18 mouse cellular contexts compared by ENCODE assay signal in genomic region chr17:6772490-6772773, GRCm38 (mm10). TPM values are rescaled to one million over a fixed set of nuclear protein-coding genes. Genes with fewer than 3 reads are reported as not detected.
DNase-seq lines count a peak whose midpoint lies in the region; ATAC-seq and TF ChIP-seq lines count a peak whose summit lies in the region.
"Had no signal": no experiment of that assay in that cellular context is flagged by ENCODE, and none has a peak within 500 bp of the region (broad histone marks: within the 10 kb centered on the region; RNA-seq: fewer than 3 reads in every experiment).

No protein-coding gene starts in this region.

- intact Hi-C loops in heart, postnatal 25 days (cut with DNase I), result no loop called here

- DNase-seq in heart, postnatal 0 days (ENCODE audit: low spot score), result no peak
- DNase-seq in heart, postnatal 25 days (ENCODE audit: low spot score), result no peak
- DNase-seq in liver, embryonic 13.5 days, result no peak
- DNase-seq in liver, postnatal 0 days, result no peak
- DNase-seq in hindbrain, embryonic 10.5 days (ENCODE audit: low spot score), result no peak
- DNase-seq: adrenal gland, postnatal 36 days; cerebellum, adult 2 months; gastrocnemius, postnatal 14 days; retina, postnatal 1 day; right cerebral cortex, postnatal 4 days had no signal

- H3K27me3 ChIP-seq in heart, postnatal 0 days (ENCODE audit: control insufficient read depth, insufficient read depth, low read length), result no peaks in the 10 kb centered on the region
- no peaks in the 10 kb centered on the region for H3K27me3 ChIP-seq in liver, embryonic 13.5 days
- no peaks in the 10 kb centered on the region for H3K27me3 ChIP-seq in liver, postnatal 0 days (ENCODE audit: insufficient read depth, low read length)
- no peaks in the 10 kb centered on the region for H3K27me3 ChIP-seq in embryonic facial prominence, embryonic 13.5 days
- no peaks in the 10 kb centered on the region for H3K27me3 ChIP-seq in stomach, embryonic 14.5 days (ENCODE audit: control insufficient read depth, insufficient read depth, low read length)
- no peaks in the 10 kb centered on the region for H3K27me3 ChIP-seq in hindbrain, embryonic 10.5 days (ENCODE audit: insufficient read depth, poor library complexity, severe bottlenecking)
- H3K27me3 ChIP-seq: forebrain, embryonic 12.5 days; limb, embryonic 12.5 days; megakaryocyte, embryonic 14.5 days; midbrain, embryonic 15.5 days had no signal

- H3K36me3 ChIP-seq in heart, postnatal 0 days (replicated peaks; ENCODE audit: control insufficient read depth, insufficient read depth, low read length), result no peaks in the 10 kb centered on the region
- peaks cover 23% of the 10 kb centered on the region for H3K36me3 ChIP-seq in liver, embryonic 13.5 days
- H3K36me3 ChIP-seq in liver, postnatal 0 days (replicated peaks; ENCODE audit: insufficient read depth, low read length), result no peaks in the 10 kb centered on the region
- no peaks in the 10 kb centered on the region for H3K36me3 ChIP-seq in embryonic facial prominence, embryonic 13.5 days
- no peaks in the 10 kb centered on the region for H3K36me3 ChIP-seq in stomach, embryonic 14.5 days (ENCODE audit: control insufficient read depth, insufficient read depth, low read length)
- no peaks in the 10 kb centered on the region for H3K36me3 ChIP-seq in hindbrain, embryonic 10.5 days
- H3K36me3 ChIP-seq: forebrain, embryonic 12.5 days; limb, embryonic 12.5 days; midbrain, embryonic 15.5 days had no signal

- WGBS in heart, postnatal 0 days, result 78% methylated on average over 5 of the region's 5 CpGs
- WGBS in liver, embryonic 13.5 days (ENCODE audit: insufficient replicate concordance), result 79% methylated on average over 5 of the region's 5 CpGs
- WGBS in liver, postnatal 0 days (ENCODE audit: insufficient replicate concordance), result 80% methylated on average over 5 of the region's 5 CpGs
- WGBS in embryonic facial prominence, embryonic 13.5 days, result 67% methylated on average over 5 of the region's 5 CpGs
- WGBS in stomach, embryonic 14.5 days, result 54% methylated on average over 5 of the region's 5 CpGs
- 74% methylated on average over 5 of the region's 5 CpGs for WGBS in hindbrain, embryonic 10.5 days

- no peak for TF ChIP-seq CTCF in heart, postnatal 0 days (IDR thresholded peaks at IDR 0.05; ENCODE audit: low read depth)
- TF ChIP-seq CTCF in liver, postnatal 0 days (IDR thresholded peaks at IDR 0.05; ENCODE audit: low read depth), result no peak

- no peak overlapping the region for H3K9ac ChIP-seq in heart, postnatal 0 days (replicated peaks; ENCODE audit: low read depth, low read length)
- no peak overlapping the region for H3K9ac ChIP-seq in liver, embryonic 13.5 days
- no peak overlapping the region for H3K9ac ChIP-seq in liver, postnatal 0 days (replicated peaks)
- H3K9ac ChIP-seq in embryonic facial prominence, embryonic 13.5 days, result no peak overlapping the region
- no peak overlapping the region for H3K9ac ChIP-seq in stomach, embryonic 14.5 days (replicated peaks; ENCODE audit: low read depth, low read length)
- H3K9ac ChIP-seq: forebrain, embryonic 12.5 days; hindbrain, embryonic 14.5 days; limb, embryonic 12.5 days; midbrain, embryonic 15.5 days had no signal

- H3K9me3 ChIP-seq in heart, postnatal 0 days (replicated peaks; ENCODE audit: control insufficient read depth, low read length), result no peaks in the 10 kb centered on the region
- H3K9me3 ChIP-seq in liver, embryonic 13.5 days (replicated peaks), result no peaks in the 10 kb centered on the region
- no peaks in the 10 kb centered on the region for H3K9me3 ChIP-seq in liver, postnatal 0 days (ENCODE audit: low read length)
- H3K9me3 ChIP-seq in embryonic facial prominence, embryonic 13.5 days, result no peaks in the 10 kb centered on the region
- H3K9me3 ChIP-seq in stomach, embryonic 14.5 days (ENCODE audit: control insufficient read depth, low read depth, low read length), result no peaks in the 10 kb centered on the region
- H3K9me3 ChIP-seq in hindbrain, embryonic 10.5 days, result no peaks in the 10 kb centered on the region
- H3K9me3 ChIP-seq: forebrain, embryonic 12.5 days; G1E; limb, embryonic 12.5 days; megakaryocyte, embryonic 14.5 days; midbrain, embryonic 15.5 days had no signal

- no peak overlapping the region for H3K4me2 ChIP-seq in heart, postnatal 0 days (ENCODE audit: low read depth, low read length)
- no peak overlapping the region for H3K4me2 ChIP-seq in liver, embryonic 13.5 days
- no peak overlapping the region for H3K4me2 ChIP-seq in liver, postnatal 0 days (ENCODE audit: low read depth, low read length)
- no peak overlapping the region for H3K4me2 ChIP-seq in embryonic facial prominence, embryonic 13.5 days
- H3K4me2 ChIP-seq in stomach, embryonic 14.5 days (replicated peaks; ENCODE audit: low read depth, low read length), result no peak overlapping the region
- H3K4me2 ChIP-seq: forebrain, embryonic 12.5 days; hindbrain, embryonic 14.5 days; limb, embryonic 12.5 days; midbrain, embryonic 15.5 days had no signal

- H3K27ac ChIP-seq in heart, postnatal 0 days (ENCODE audit: low read depth), result peak overlapping the region; percentile 63
- H3K27ac ChIP-seq in liver, embryonic 13.5 days, result 0 out of 2 replicates have a peak overlapping the region, but pooled peaks have one; percentile 16
- H3K27ac ChIP-seq in liver, postnatal 0 days (ENCODE audit: low read depth), result no peak overlapping the region
- H3K27ac ChIP-seq in embryonic facial prominence, embryonic 13.5 days, result peak overlapping the region; percentile 23; the same call in 1 of the 2 replicates
- peak overlapping the region; percentile 48; the same call in 1 of the 2 replicates for H3K27ac ChIP-seq in stomach, embryonic 14.5 days (ENCODE audit: low read length)
- no peak overlapping the region for H3K27ac ChIP-seq in hindbrain, embryonic 10.5 days
- H3K27ac ChIP-seq: forebrain, embryonic 12.5 days; hindbrain, embryonic 14.5 days; midbrain, embryonic 15.5 days had no signal

- no peak for ATAC-seq in heart, postnatal 0 days (ENCODE audit: insufficient read depth, low read depth)
- ATAC-seq in liver, embryonic 13.5 days (ENCODE audit: low read depth), result no peak
- no peak for ATAC-seq in liver, postnatal 0 days
- no peak for ATAC-seq in embryonic facial prominence, embryonic 13.5 days (ENCODE audit: insufficient number of reproducible peaks, insufficient read depth, low FRiP score, low TSS enrichment, low read depth)
- 0 out of 2 replicates have a peak, but pooled peaks have one; percentile 29 for ATAC-seq in stomach, embryonic 14.5 days (ENCODE audit: insufficient number of reproducible peaks, insufficient read depth, low FRiP score, low read depth)
- ATAC-seq: midbrain, embryonic 15.5 days had no signal

- H3K4me1 ChIP-seq in heart, postnatal 0 days (ENCODE audit: control insufficient read depth, insufficient read depth), result peaks cover 55% of the 10 kb centered on the region
- peaks cover 78% of the 10 kb centered on the region for H3K4me1 ChIP-seq in liver, embryonic 13.5 days (replicated peaks)
- H3K4me1 ChIP-seq in liver, postnatal 0 days (ENCODE audit: insufficient read depth), result peaks cover 15% of the 10 kb centered on the region
- H3K4me1 ChIP-seq in embryonic facial prominence, embryonic 13.5 days, result peaks cover 10% of the 10 kb centered on the region
- peaks cover 23% of the 10 kb centered on the region for H3K4me1 ChIP-seq in stomach, embryonic 14.5 days (ENCODE audit: control insufficient read depth, insufficient read depth, low read length)
- peaks cover 66% of the 10 kb centered on the region for H3K4me1 ChIP-seq in hindbrain, embryonic 10.5 days (replicated peaks)
- H3K4me1 ChIP-seq: midbrain, embryonic 15.5 days had no signal

- no peak overlapping the region for H3K4me3 ChIP-seq in heart, postnatal 0 days (ENCODE audit: low read depth, low read length)
- H3K4me3 ChIP-seq in liver, embryonic 13.5 days (replicated peaks), result no peak overlapping the region
- H3K4me3 ChIP-seq in liver, postnatal 0 days (ENCODE audit: low read depth, low read length), result no peak overlapping the region
- H3K4me3 ChIP-seq in embryonic facial prominence, embryonic 13.5 days, result no peak overlapping the region
- no peak overlapping the region for H3K4me3 ChIP-seq in stomach, embryonic 14.5 days (ENCODE audit: low read depth, low read length)
- H3K4me3 ChIP-seq in hindbrain, embryonic 10.5 days, result no peak overlapping the region
- H3K4me3 ChIP-seq: forebrain, embryonic 12.5 days; limb, embryonic 12.5 days; megakaryocyte, embryonic 14.5 days; midbrain, embryonic 15.5 days had no signal

- TF ChIP-seq EP300 in heart, postnatal 0 days (IDR thresholded peaks at IDR 0.05; ENCODE audit: low read depth), result no peak
- TF ChIP-seq EP300 in liver, postnatal 0 days (IDR thresholded peaks at IDR 0.05; ENCODE audit: low read depth), result no peak

RNA-seq across cellular contexts. Expression of gene Ezr, which starts 10.2 kb away (rescaled TPM):
- 91.3 and 103 TPM in 2 replicates for total RNA-seq in heart, postnatal 0 days (2014; rRNA removed; ENCODE audit: low replicate concordance)
- polyA plus RNA-seq in heart, postnatal 0 days (2015; fragmentation: Nextera tagmentation; extraction: Ambion mirVana), result 126 and 141 TPM in 2 replicates
- total RNA-seq in heart, postnatal 25 days (2021), result 10 to 100 TPM; 39.3 to 43.6 TPM
- 55.6 and 63.1 TPM in 2 replicates for polyA plus RNA-seq in liver, embryonic 13.5 days (2015; fragmentation: Nextera tagmentation; extraction: Ambion mirVana)
- 32.0 and 34.8 TPM in 2 replicates for polyA plus RNA-seq in liver, postnatal 0 days (2015; fragmentation: Nextera tagmentation; extraction: Ambion mirVana)
- polyA plus RNA-seq in embryonic facial prominence, embryonic 13.5 days (2015; fragmentation: Nextera tagmentation; extraction: Ambion mirVana), result 51.5 and 60.4 TPM in 2 replicates
- 176 and 199 TPM in 2 replicates for polyA plus RNA-seq in stomach, embryonic 14.5 days (2014; fragmentation: Nextera tagmentation; extraction: Ambion mirVana)
- polyA plus RNA-seq in hindbrain, embryonic 10.5 days (2016; fragmentation: Nextera tagmentation; extraction: Ambion mirVana), result 85.2 and 99.4 TPM in 2 replicates

Comparison
In these comparisons a context has a peak if more than half of its experiments do, and no peak if none do; other contexts are left out.
1. H3K27ac ChIP-seq: peak in heart, postnatal 0 days (single experiment), liver, embryonic 13.5 days (single experiment), embryonic facial prominence, embryonic 13.5 days (single experiment) and stomach, embryonic 14.5 days (single experiment); none in liver, postnatal 0 days (single experiment) and hindbrain, embryonic 10.5 days (single experiment).